Mouse (Mus musculus): ENCODE measurements around the gene 5730596B20Rik.

GRCm38 (mm10) chr6:52180726-52181125 is 3.4 kb downstream of the 5730596B20Rik start:
- no peak for TF ChIP-seq CTCF (IDR thresholded peaks at IDR 0.05; ENCODE audit: low read depth, low read length)
- TF ChIP-seq POLR2A (IDR thresholded peaks at IDR 0.05; ENCODE audit: insufficient read depth, low read length) = no peak

Data from ES-Bruce4 (cell line).